Mouse (Mus musculus) liver, embryonic 14.5 days (tissue): Measurements from ENCODE around the gene Npm1. TPM values are rescaled to one million over a fixed set of nuclear protein-coding genes. Genes with fewer than 3 reads are reported as not detected.
A peak's percentile ranks its signal among the peaks of the same experiment; 100 is the strongest.

Experiments used
- ATAC-seq: fragments of 200-750 bp; cut with Nextera tagmentation; 2 replicates; pipeline ENCODE4 v1.8.0; 2017; ENCODE audit warnings: moderate number of reproducible peaks, mild to moderate bottlenecking, moderate library complexity; ENCODE audit not compliant: insufficient read depth
- DNase-seq, 3 experiments: peaks; one replicate each; pipeline ENCODE4 v3.0.0-alpha.2; 2012 to 2013; ENCODE audit warnings: low read depth in 3 of 3, low spot score in 3 of 3
- H3K27ac ChIP-seq: fragments of 300-500 bp; sonication (generic); 2 replicates; pipeline ENCODE4 v1.5.1; 2014; ENCODE audit warnings: moderate library complexity, mild to moderate bottlenecking, control low read depth, inconsistent platforms
- H3K27me3 ChIP-seq: fragments of 300-500 bp; sonication (generic); 2 replicates; pipeline ENCODE4 v1.6.1; 2014; ENCODE audit warnings: mild to moderate bottlenecking, low read length, moderate library complexity; ENCODE audit not compliant: control insufficient read depth, insufficient read depth
- H3K36me3 ChIP-seq: fragments of 300-500 bp; sonication (generic); replicated peaks from 2 replicates; pipeline ENCODE4 v1.6.1; 2014; ENCODE audit warnings: low read depth; ENCODE audit not compliant: control insufficient read depth, insufficient read depth
- H3K4me1 ChIP-seq, 2 experiments: fragments of 200-500 bp in 1 of 2; fragments of 300-500 bp in 1 of 2; sonication (generic) in 1 of 2; replicated peaks; 2 replicates each; pipeline ENCODE4 v1.6.1; 2012 to 2014; ENCODE audit warnings: antibody characterized with exemption in 1 of 2, inconsistent platforms in 1 of 2, low read length in 1 of 2; ENCODE audit not compliant: control insufficient read depth in 2 of 2, insufficient read depth in 2 of 2
- H3K4me2 ChIP-seq: fragments of 300-500 bp; sonication (generic); 2 replicates; pipeline ENCODE4 v1.6.1; 2014; ENCODE audit warnings: low read depth, mild to moderate bottlenecking, control low read depth, moderate library complexity
- H3K4me3 ChIP-seq, 2 experiments: fragments of 200-500 bp in 1 of 2; fragments of 300-500 bp in 1 of 2; sonication (generic) in 1 of 2; 2 replicates each; pipeline ENCODE4 v1.5.1; 2012 to 2014; ENCODE audit warnings: low read depth in 2 of 2, low read length in 2 of 2, mild to moderate bottlenecking in 2 of 2, control low read depth in 1 of 2, inconsistent platforms in 1 of 2, moderate library complexity in 1 of 2; ENCODE audit not compliant: insufficient read depth in 1 of 2
- H3K9ac ChIP-seq: fragments of 300-500 bp; sonication (generic); replicated peaks from 2 replicates; pipeline ENCODE4 v1.6.1; 2014; ENCODE audit warnings: mild to moderate bottlenecking, control low read depth, moderate library complexity
- H3K9me3 ChIP-seq: fragments of 300-500 bp; sonication (generic); 2 replicates; pipeline ENCODE4 v1.6.1; 2016; ENCODE audit warnings: low read length, mixed read lengths; ENCODE audit not compliant: control insufficient read depth
- CTCF ChIP-seq: IDR thresholded peaks from 2 replicates; pipeline ENCODE4 v1.5.1; 2016; ENCODE audit warnings: antibody characterized with exemption, low read depth, control low read depth
- EP300 ChIP-seq: IDR thresholded peaks from 2 replicates; pipeline ENCODE4 v1.6.1; 2016; ENCODE audit warnings: antibody characterized with exemption, low read depth
- WGBS: fragments of 180-500 bp; shearing (Covaris S2); extraction: QIAGEN DNeasy Blood & Tissue Kit; methylation state at CpG from one replicate; pipeline ENCODE4 v1.1.7; 2014; ENCODE audit not compliant: insufficient replicate concordance; 5-methylcytosine and 5-hydroxymethylcytosine counted together
- polyA plus RNA-seq, 2 experiments: library from polyadenylated mRNA; depleted of rRNA in 1 of 2; stranded (reverse) in 1 of 2; unstranded in 1 of 2; fragments of >200 nt; fragmentation: Nextera tagmentation in 1 of 2; extraction: Ambion mirVana in 1 of 2; gene quantifications; 2 replicates each; pipeline versions ENCODE4 v1.2.1 to v1.2.3; 2012 to 2014

The Npm1 gene
- polyA plus RNA-seq, 2 experiments, result 654 to 703 TPM

DNA sequence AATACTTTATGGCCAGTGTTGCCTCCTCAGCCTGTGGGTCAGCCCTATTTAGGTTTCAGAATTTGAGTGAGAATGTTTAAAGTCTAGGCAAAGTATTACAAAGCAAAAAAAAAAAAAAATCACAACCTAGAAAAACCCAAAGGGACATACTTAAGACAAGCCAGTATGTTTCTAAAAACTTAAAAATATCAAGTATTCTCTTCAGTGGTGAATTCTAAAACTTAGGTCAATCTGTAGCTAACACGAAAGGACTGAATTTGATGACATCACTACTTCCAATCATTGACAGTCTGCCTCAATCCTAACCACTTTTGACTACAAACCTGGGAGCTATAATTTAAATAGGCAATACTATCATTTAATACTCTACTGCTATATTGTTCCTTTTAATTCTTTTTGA, 10.0 kb downstream of the Npm1 start:
- ATAC-seq, result no peak
- Histone ChIP-seq H3K27ac (no peak overlapping the region), H3K4me2 (no peak overlapping the region), H3K36me3 (peaks cover 64% of the 10 kb centered on the region), H3K9me3 (no peaks in the 10 kb centered on the region), H3K27me3 (peaks cover 5% of the 10 kb centered on the region), H3K4me1 (no peaks in the 10 kb centered on the region), H3K4me3 (no peak overlapping the region), H3K9ac (no peak overlapping the region)
- TF ChIP-seq CTCF, result no peak
- no peak for TF ChIP-seq EP300
- 80% methylated on average over 1 of the region's 1 CpGs for WGBS
- no peak for DNase-seq

GRCm38 (mm10) chr11:33151780-33152145, 11.2 kb downstream of the Npm1 start:
- no peaks in the 10 kb centered on the region for H3K9me3 ChIP-seq
- no peaks in the 10 kb centered on the region for H3K4me1 ChIP-seq
- 60% methylated on average over 4 of the region's 4 CpGs for WGBS
- peaks cover 55% of the 10 kb centered on the region for H3K36me3 ChIP-seq
- TF ChIP-seq CTCF, result no peak
- no peak for TF ChIP-seq EP300
- no peak for ATAC-seq
- H3K9ac ChIP-seq, result no peak overlapping the region
- no peak for DNase-seq
- no peak overlapping the region for H3K27ac ChIP-seq
- H3K4me3 ChIP-seq, result no peak overlapping the region
- H3K4me2 ChIP-seq, result no peak overlapping the region
- H3K27me3 ChIP-seq, result peaks cover 17% of the 10 kb centered on the region

- Histone ChIP-seq H3K4me3 (no peak overlapping the region), H3K9me3 (no peaks in the 10 kb centered on the region), H3K36me3 (peaks cover 50% of the 10 kb centered on the region), H3K4me2 (no peak overlapping the region), H3K27me3 (peaks cover 21% of the 10 kb centered on the region), H3K9ac (no peak overlapping the region), H3K27ac (no peak overlapping the region), H3K4me1 (no peaks in the 10 kb centered on the region)
- 48% methylated on average over 3 of the region's 3 CpGs for WGBS
- TF ChIP-seq CTCF (no peak), EP300 (no peak)
- ATAC-seq (no peak), DNase-seq (no peak)
Observed at GRCm38 (mm10) chr11:33151128-33151779, 11.8 kb downstream of the Npm1 start.

DNA sequence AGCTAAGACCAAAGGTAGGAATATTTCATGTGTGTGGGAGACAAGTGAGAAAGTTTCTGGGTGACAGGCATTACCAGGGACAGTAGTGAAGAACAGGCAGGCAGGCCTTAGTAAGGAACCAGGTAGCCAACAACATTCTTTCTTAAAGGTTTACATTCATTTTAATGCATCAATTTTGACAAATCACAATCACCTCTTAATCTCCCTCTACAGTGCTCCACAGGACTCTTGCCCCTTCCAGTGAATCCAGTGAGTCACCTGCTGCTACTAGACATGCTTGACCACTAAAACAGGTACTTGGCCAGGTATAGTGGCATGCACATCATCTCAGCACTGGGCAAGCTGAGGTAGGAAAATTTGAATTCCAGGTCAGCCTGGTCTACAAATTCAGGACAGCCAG, 12.6 kb downstream of the Npm1 start:
- Histone ChIP-seq H3K27ac (no peak overlapping the region), H3K4me3 (no peak overlapping the region), H3K4me1 (no peaks in the 10 kb centered on the region), H3K9me3 (no peaks in the 10 kb centered on the region), H3K4me2 (no peak overlapping the region), H3K36me3 (peaks cover 43% of the 10 kb centered on the region), H3K9ac (no peak overlapping the region), H3K27me3 (peaks cover 30% of the 10 kb centered on the region)
- TF ChIP-seq EP300 (no peak), CTCF (no peak)
- DNase-seq, result no peak
- no peak for ATAC-seq

DNA sequence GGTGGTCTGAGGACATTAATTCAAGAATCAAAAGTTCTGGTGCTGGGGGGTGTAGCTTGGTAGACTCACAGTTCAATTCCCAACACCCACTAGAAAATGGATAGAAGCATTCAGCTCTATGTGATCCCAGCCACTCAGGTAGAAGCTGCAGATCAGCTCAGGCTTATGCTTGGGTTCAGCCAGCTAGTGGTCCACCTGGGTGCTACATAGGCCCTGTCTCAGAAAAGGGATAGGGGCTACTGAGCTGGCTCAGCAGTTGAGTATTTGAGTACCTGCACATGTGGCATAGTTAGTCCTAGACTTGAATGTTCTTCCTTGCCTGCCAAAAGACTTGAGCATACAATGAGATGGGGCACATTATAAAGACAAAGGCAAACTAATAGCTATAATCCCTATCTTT, 13.6 kb downstream of the Npm1 start:
- no peak overlapping the region for H3K4me3 ChIP-seq
- ATAC-seq, result 0 out of 2 replicates have a peak, but pooled peaks have one; percentile 22
- H3K4me2 ChIP-seq, result no peak overlapping the region
- no peak for DNase-seq
- H3K9me3 ChIP-seq, result no peaks in the 10 kb centered on the region
- TF ChIP-seq EP300 (no peak), CTCF (no peak)
- no peaks in the 10 kb centered on the region for H3K4me1 ChIP-seq
- H3K27me3 ChIP-seq, result peaks cover 39% of the 10 kb centered on the region
- peaks cover 36% of the 10 kb centered on the region for H3K36me3 ChIP-seq
- H3K27ac ChIP-seq, result no peak overlapping the region
- no peak overlapping the region for H3K9ac ChIP-seq
